Mouse (Mus musculus) T-helper 17 cell (primary cell): ENCODE measurements at regions not wholly inside any gene's neighbourhood (a gene's known extent, or its start where the extent isn't known, plus 50 kb on each side); places are given as distances from the start of the nearest gene placed in this dataset.

Source experiments
- in situ Hi-C, 2 experiments: fragments of 300-600 bp; cut with MboI, MseI; formaldehyde crosslinking; loops; 1 replicate in 1 of 2; 2 replicates in 1 of 2; pipeline ENCODE4 v1.15.1; 2025; ENCODE audit warnings: high pct_unique_total_duplicates in 2 of 2

GRCm38 (mm10) chr16:76082465-76082864 is 60.4 kb upstream of the Samsn1 start:
- in situ Hi-C loops = no loop called here

- in situ Hi-C loops = no loop called here
Measured at GRCm38 (mm10) chr16:76079761-76080502, 57.9 kb upstream of the Samsn1 start.

GRCm38 (mm10) chr16:76078219-76078618 is 56.1 kb upstream of the Samsn1 start:
- in situ Hi-C loops = no loop called here

DNA sequence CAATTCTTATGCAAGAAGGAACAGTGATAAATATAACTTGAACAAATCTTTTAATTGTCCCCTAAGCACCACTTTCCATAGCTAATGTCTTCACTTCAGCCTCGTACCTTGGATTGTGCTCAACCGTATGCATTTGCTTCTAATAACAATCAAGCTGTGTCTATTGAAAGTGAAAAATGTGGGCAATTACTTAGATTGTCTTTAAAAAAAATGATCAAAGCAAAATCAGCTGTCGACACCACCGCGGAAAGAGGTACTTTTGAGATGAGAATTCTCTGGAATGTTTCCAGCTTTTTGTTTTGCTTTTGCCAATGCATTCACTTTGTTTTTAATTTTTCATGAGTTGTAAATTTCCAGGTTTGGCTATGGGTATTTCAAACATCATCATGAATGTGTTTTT is 54.1 kb upstream of the Samsn1 start:
- in situ Hi-C loops = no loop called here
